Mouse (Mus musculus) ES-Bruce4 (cell line): ENCODE data around the gene Coro6. TPM values are rescaled to one million over a fixed set of nuclear protein-coding genes. Genes with fewer than 3 reads are reported as not detected.

Experiments used
- H3K27ac ChIP-seq: 2 replicates; pipeline ENCODE4 v1.5.1; 2012; ENCODE audit warnings: low read length, inconsistent platforms; ENCODE audit not compliant: insufficient read depth
- H3K27me3 ChIP-seq: 2 replicates; pipeline ENCODE4 v1.6.1; 2012; ENCODE audit warnings: mild to moderate bottlenecking, low read length, inconsistent platforms; ENCODE audit not compliant: control insufficient read depth, poor library complexity, insufficient read depth, severe bottlenecking
- H3K36me3 ChIP-seq: 2 replicates; pipeline ENCODE4 v1.6.1; 2012; ENCODE audit warnings: inconsistent platforms, mild to moderate bottlenecking, low read length, moderate library complexity; ENCODE audit not compliant: control insufficient read depth, poor library complexity, insufficient read depth, severe bottlenecking
- H3K4me1 ChIP-seq: one replicate; pipeline ENCODE4 v1.8.1; 2011; ENCODE audit warnings: low read length; ENCODE audit not compliant: control insufficient read depth, insufficient read depth
- H3K4me3 ChIP-seq: 2 replicates; pipeline ENCODE4 v1.5.1; 2011; ENCODE audit warnings: low read depth, mild to moderate bottlenecking, low read length
- H3K9ac ChIP-seq: 2 replicates; pipeline ENCODE4 v1.6.1; 2012; ENCODE audit warnings: low read depth, mild to moderate bottlenecking, inconsistent platforms; ENCODE audit not compliant: poor library complexity, severe bottlenecking
- H3K9me3 ChIP-seq: replicated peaks from 2 replicates; pipeline ENCODE4 v1.6.1; 2012; ENCODE audit warnings: mild to moderate bottlenecking, low read length, inconsistent platforms; ENCODE audit not compliant: control insufficient read depth, poor library complexity, insufficient read depth, severe bottlenecking
- CTCF ChIP-seq: IDR thresholded peaks from one replicate; pipeline ENCODE4 v1.8.1; 2011; ENCODE audit warnings: low read depth, low read length
- EP300 ChIP-seq: IDR thresholded peaks from 2 replicates; pipeline ENCODE4 v1.6.1; 2011; ENCODE audit warnings: low read depth, low read length; ENCODE audit not compliant: insufficient read depth
- POLR2A ChIP-seq: IDR thresholded peaks from one replicate; pipeline ENCODE4 v1.8.1; 2011; ENCODE audit warnings: low read length; ENCODE audit not compliant: insufficient read depth
- polyA plus RNA-seq: library from polyadenylated mRNA; stranded (reverse); fragments of >200 nt; gene quantifications from 2 replicates; pipeline ENCODE4 v1.2.4, GENCODE M21; 2011; ENCODE audit warnings: low read depth; ENCODE audit not compliant: missing spikeins, insufficient read depth, insufficient read length

Coro6 gene
- polyA plus RNA-seq, 1 experiment = 1.8 TPM

DNA sequence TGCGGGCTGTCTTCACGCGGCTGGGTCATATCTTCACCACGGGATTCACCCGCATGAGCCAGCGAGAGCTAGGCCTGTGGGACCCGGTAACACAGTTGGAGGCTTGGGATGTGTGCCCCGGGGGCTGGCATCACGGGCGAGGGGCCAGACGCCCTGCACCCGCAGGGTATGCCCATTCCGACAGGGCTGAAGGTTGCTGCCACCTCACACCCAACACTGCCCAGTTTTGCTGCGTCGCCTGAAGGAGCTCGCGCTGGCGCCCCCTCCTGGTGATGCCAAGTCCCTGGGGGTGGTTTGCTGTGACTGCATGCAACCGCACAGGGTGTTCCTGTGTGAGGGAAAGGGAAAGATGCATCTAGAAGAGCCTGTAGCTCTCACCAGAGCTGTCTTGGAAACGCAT lies 5.6 kb downstream of the Coro6 start:
- Histone ChIP-seq H3K9me3 (no peaks in the 10 kb centered on the region), H3K27ac (no peak overlapping the region), H3K4me1 (no peaks in the 10 kb centered on the region), H3K36me3 (no peaks in the 10 kb centered on the region), H3K4me3 (peak overlapping the region; percentile 32), H3K27me3 (0 out of 2 replicates have a peak, but pooled peaks cover 3% of the 10 kb centered on the region), H3K9ac (peak overlapping the region; percentile 24)
- no peak for TF ChIP-seq POLR2A
- peak; percentile 88 for TF ChIP-seq CTCF

DNA sequence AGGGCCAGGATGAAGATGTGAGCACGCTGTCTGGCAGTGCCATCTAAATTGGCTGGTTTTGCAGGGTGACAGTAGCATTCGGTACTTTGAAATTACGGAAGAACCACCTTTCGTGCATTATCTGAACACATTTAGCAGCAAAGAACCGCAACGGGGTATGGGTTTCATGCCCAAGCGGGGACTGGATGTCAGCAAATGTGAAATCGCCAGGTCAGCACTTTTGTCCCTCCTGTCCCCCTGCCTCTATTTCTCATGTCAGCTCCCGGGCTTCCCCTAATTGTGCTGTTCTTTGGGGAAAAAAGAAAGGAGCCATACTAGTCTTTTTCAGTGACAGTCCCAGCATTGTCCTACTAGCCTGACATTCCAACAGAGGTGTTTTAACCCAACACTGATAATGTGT lies 6.2 kb downstream of the Coro6 start:
- Histone ChIP-seq H3K27ac (no peak overlapping the region), H3K9ac (no peak overlapping the region), H3K36me3 (no peaks in the 10 kb centered on the region), H3K4me3 (no peak overlapping the region), H3K9me3 (no peaks in the 10 kb centered on the region), H3K4me1 (no peaks in the 10 kb centered on the region), H3K27me3 (no peaks in the 10 kb centered on the region)
- no peak for TF ChIP-seq EP300
- TF ChIP-seq POLR2A = no peak
- TF ChIP-seq CTCF = no peak

DNA sequence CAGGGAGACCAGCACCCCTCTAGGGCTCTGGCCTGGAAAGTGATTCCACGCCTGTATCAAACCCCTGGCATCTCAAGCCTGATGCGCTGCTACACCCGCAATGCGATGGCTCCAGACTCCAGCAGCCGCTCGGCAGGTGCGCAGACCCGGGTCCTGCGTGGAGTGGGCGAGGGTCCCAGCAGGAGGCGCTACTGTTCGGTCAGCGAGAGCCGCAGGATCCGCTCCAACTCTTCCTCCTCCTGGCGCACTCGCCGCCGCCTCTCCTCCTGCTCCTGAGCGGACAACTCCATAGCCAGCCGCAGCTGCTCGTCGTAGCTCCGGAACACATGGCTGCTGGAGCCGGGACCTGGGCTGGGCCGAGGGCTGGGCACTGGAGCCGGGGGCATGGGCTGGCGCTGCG lies 9.2 kb downstream of the Coro6 start:
- Histone ChIP-seq H3K9ac (peak overlapping the region; percentile 24; the same call in 1 of the 2 replicates), H3K4me3 (peak overlapping the region; percentile 44), H3K4me1 (no peaks in the 10 kb centered on the region), H3K9me3 (no peaks in the 10 kb centered on the region), H3K27me3 (no peaks in the 10 kb centered on the region), H3K27ac (no peak overlapping the region), H3K36me3 (no peaks in the 10 kb centered on the region)
- TF ChIP-seq CTCF (peak; percentile 40), POLR2A (no peak), EP300 (0 out of 2 replicates have a peak, but pooled peaks have one; percentile 4)

DNA sequence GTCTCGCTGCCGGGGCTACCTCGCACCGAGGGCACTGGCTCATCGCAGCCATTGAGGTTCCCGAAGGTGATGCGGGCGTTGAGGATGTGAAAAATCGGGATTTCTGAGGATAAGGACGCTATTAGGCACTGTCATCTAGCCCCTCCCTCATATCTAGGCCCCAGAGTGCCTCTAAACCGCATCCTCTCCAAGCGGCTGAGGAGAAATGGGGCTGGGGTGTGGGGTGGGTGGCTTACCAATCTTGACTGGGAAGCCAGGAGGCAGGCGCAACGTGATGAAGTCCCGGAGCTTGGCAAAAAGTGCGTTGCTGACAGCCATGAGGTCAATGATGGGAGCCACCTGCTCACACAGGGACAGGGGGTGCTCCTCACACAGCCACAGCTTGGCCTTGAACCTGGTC lies 10.6 kb downstream of the Coro6 start:
- Histone ChIP-seq H3K36me3 (no peaks in the 10 kb centered on the region), H3K9ac (no peak overlapping the region), H3K27ac (no peak overlapping the region), H3K4me1 (no peaks in the 10 kb centered on the region), H3K4me3 (no peak overlapping the region), H3K27me3 (no peaks in the 10 kb centered on the region), H3K9me3 (no peaks in the 10 kb centered on the region)
- TF ChIP-seq CTCF = no peak
- TF ChIP-seq POLR2A = no peak
- TF ChIP-seq EP300 = no peak

DNA sequence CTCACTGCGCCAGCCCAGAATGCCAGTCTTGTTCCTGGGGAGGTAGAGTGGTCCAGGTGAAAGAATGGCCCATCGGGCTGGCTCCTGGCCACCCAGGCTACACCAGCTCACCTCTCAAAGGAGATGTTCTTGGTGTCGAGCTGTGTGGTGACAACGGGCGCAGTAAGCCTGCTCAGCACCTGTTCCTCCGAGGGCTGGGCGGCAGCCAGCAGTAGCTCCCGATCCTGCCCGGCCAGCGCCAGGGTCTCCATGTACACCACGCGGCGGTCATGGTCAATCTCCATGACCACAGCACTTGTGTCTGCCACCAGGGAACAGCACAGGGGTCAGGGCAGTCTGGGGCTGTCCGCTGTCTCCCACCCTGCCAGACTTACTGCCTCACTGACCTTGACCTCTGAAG lies 14.0 kb downstream of the Coro6 start:
- TF ChIP-seq CTCF = no peak
- TF ChIP-seq POLR2A = no peak
- TF ChIP-seq EP300 = no peak
- H3K4me3 ChIP-seq = no peak overlapping the region
- no peak overlapping the region for H3K9ac ChIP-seq
- no peaks in the 10 kb centered on the region for H3K27me3 ChIP-seq
- H3K36me3 ChIP-seq = no peaks in the 10 kb centered on the region
- H3K4me1 ChIP-seq = no peaks in the 10 kb centered on the region
- H3K27ac ChIP-seq = no peak overlapping the region
- H3K9me3 ChIP-seq = no peaks in the 10 kb centered on the region

DNA sequence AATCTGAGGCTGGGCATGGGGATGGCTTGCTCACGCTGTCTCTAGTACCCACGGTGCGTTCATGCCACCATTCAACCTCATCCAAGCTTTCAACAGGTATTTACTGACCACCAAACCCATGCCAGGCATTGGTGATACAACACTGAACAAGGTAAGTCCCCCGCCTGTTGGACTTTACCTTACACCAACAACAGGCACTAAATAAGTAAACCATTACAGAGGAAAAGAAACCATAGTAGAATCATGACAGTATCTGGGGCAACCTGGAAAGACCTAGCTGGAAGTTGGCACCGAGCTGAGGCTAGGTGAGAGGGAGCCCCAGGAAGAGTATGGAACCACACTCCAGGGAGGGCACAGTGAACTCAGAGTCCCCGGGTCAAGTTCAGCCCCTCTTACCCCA lies 14.7 kb downstream of the Coro6 start:
- Histone ChIP-seq H3K9me3 (no peaks in the 10 kb centered on the region), H3K9ac (no peak overlapping the region), H3K36me3 (no peaks in the 10 kb centered on the region), H3K27me3 (no peaks in the 10 kb centered on the region), H3K4me1 (no peaks in the 10 kb centered on the region), H3K4me3 (no peak overlapping the region), H3K27ac (no peak overlapping the region)
- TF ChIP-seq POLR2A = no peak
- no peak for TF ChIP-seq CTCF
- TF ChIP-seq EP300 = no peak
